Mouse (Mus musculus) erythroblast, embryonic 14.5 days (primary cell): ENCODE results near the gene Ptprs. TPM values are rescaled to one million over a fixed set of nuclear protein-coding genes. Genes with fewer than 3 reads are reported as not detected.

Experiments used
- H3K27me3 ChIP-seq: 2 replicates; pipeline ENCODE4 v1.6.1; 2012; ENCODE audit warnings: inconsistent platforms; ENCODE audit not compliant: control insufficient read depth
- H3K36me3 ChIP-seq: 2 replicates; pipeline ENCODE4 v1.6.1; 2012; ENCODE audit warnings: mild to moderate bottlenecking, inconsistent platforms; ENCODE audit not compliant: control insufficient read depth
- H3K4me1 ChIP-seq: 2 replicates; pipeline ENCODE4 v1.6.1; 2012; ENCODE audit warnings: inconsistent platforms; ENCODE audit not compliant: control insufficient read depth
- H3K4me3 ChIP-seq: replicated peaks from 2 replicates; pipeline ENCODE3; 2012; ENCODE audit warnings: moderate library complexity, mild to moderate bottlenecking, inconsistent platforms
- H3K9me3 ChIP-seq: 2 replicates; pipeline ENCODE4 v1.6.1; 2012; ENCODE audit warnings: low read length, inconsistent platforms, mixed read lengths; ENCODE audit not compliant: control insufficient read depth
- GATA1 ChIP-seq: IDR thresholded peaks from 2 replicates; pipeline ENCODE4 v1.6.1; 2012; ENCODE audit warnings: low read length, inconsistent platforms, mixed read lengths
- TAL1 ChIP-seq: IDR thresholded peaks from 3 replicates; pipeline ENCODE4 v1.6.1; 2012; ENCODE audit warnings: low read length, inconsistent platforms, mixed read lengths
- polyA plus RNA-seq: library from polyadenylated mRNA; stranded (reverse); fragments of >175 nt; gene quantifications from 2 replicates; pipeline ENCODE4 v1.2.3, GENCODE M21; 2012

Gene Ptprs
- polyA plus RNA-seq, 1 experiment = 0.44 TPM

DNA sequence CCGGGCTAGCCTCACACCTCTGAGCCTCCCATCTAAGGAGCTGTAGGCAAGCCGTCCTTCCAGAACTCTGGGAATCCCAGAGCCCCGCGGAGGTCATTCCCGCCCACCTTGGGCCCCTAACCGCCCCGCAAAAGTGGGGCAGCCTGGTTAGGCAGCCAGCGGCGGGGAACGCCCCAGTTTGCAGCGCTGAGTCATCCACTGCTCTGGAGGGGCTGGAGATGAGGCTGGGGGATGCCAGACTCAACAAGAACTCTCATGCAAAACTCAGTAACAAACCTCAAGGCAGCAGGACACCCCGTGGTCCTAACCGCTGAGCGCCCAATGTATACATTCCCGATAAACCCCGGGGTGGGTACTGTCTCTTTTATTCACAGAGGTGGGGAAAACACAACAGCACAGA is 4.2 kb downstream of the Ptprs start:
- peaks cover 35% of the 10 kb centered on the region for H3K4me1 ChIP-seq
- H3K9me3 ChIP-seq = peaks cover 30% of the 10 kb centered on the region
- no peak for TF ChIP-seq GATA1
- no peak overlapping the region for H3K4me3 ChIP-seq
- H3K27me3 ChIP-seq = peaks cover 93% of the 10 kb centered on the region
- H3K36me3 ChIP-seq = no peaks in the 10 kb centered on the region

DNA sequence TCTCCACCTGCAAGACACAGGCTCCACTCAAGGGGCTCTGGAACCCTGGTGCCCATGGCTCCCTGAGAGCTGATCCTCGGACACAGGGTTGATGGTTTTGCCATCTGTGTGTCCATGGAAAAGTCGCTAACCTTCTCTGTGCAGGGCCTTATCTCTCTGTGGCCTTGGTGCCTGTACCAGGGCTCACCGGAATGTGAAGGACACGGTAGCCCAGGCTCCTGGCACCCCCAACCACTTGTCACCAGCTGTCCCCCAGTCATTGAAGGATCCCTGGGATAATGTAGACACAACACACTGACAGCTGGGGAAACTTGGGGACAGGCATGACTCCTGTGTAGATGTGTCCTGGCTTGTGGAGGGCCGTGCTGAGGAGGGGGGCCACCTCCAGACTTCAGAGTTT is 5.1 kb downstream of the Ptprs start:
- TF ChIP-seq GATA1 = no peak
- TF ChIP-seq TAL1 = no peak
- peaks cover 31% of the 10 kb centered on the region for H3K4me1 ChIP-seq
- H3K4me3 ChIP-seq = no peak overlapping the region
- no peaks in the 10 kb centered on the region for H3K36me3 ChIP-seq
- peaks cover 22% of the 10 kb centered on the region; the same call in 1 of the 2 replicates for H3K9me3 ChIP-seq
- H3K27me3 ChIP-seq = peaks cover 83% of the 10 kb centered on the region

GRCm38 (mm10) chr17:56470571-56470970 is 5.7 kb downstream of the Ptprs start:
- TF ChIP-seq TAL1 (no peak), GATA1 (no peak)
- Histone ChIP-seq H3K9me3 (peaks cover 19% of the 10 kb centered on the region; the same call in 1 of the 2 replicates), H3K4me1 (peaks cover 27% of the 10 kb centered on the region), H3K4me3 (no peak overlapping the region), H3K27me3 (peaks cover 77% of the 10 kb centered on the region), H3K36me3 (no peaks in the 10 kb centered on the region)

- H3K4me1 ChIP-seq = peaks cover 23% of the 10 kb centered on the region
- no peak for TF ChIP-seq TAL1
These were observed 6.3 kb downstream of the Ptprs start for GRCm38 (mm10) chr17:56470001-56470436.

DNA sequence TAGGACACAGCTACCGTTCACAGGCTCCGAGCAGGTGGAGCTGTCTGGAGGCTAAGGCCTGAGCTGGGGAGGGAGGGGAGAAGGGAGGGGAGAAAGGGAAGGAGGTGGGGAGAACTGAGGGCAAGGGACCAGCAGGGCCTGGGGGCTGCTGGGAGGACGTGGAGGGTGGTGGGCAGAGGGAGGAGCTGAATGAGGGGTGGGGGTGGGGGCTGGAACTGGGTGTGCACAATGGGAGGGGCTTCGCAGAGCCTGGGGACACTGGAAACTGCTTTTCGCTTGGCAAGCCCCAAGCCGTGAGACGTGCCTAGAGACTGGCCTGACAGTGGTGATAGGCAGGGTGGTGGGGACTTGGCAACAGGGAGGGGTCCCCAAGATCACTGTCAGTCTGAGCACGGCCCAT is 7.0 kb downstream of the Ptprs start:
- peaks cover 66% of the 10 kb centered on the region for H3K27me3 ChIP-seq
- no peak for TF ChIP-seq GATA1
- TF ChIP-seq TAL1 = no peak
- H3K4me1 ChIP-seq = peaks cover 15% of the 10 kb centered on the region
- no peak overlapping the region for H3K4me3 ChIP-seq
- H3K9me3 ChIP-seq = peaks cover 16% of the 10 kb centered on the region; the same call in 1 of the 2 replicates
- H3K36me3 ChIP-seq = no peaks in the 10 kb centered on the region

More at GRCm38 (mm10) chr17:56470001-56470436, 6.3 kb downstream of the Ptprs start:
- Histone ChIP-seq H3K4me3 (peak overlapping the region; percentile 14), H3K36me3 (no peaks in the 10 kb centered on the region), H3K27me3 (peaks cover 72% of the 10 kb centered on the region), H3K9me3 (peaks cover 18% of the 10 kb centered on the region; the same call in 1 of the 2 replicates)

- peaks cover 62% of the 10 kb centered on the region for H3K27me3 ChIP-seq
- no peaks in the 10 kb centered on the region for H3K36me3 ChIP-seq
- peaks cover 11% of the 10 kb centered on the region for H3K4me1 ChIP-seq
- TF ChIP-seq TAL1 = no peak
- TF ChIP-seq GATA1 = no peak
- H3K9me3 ChIP-seq = peaks cover 13% of the 10 kb centered on the region; the same call in 1 of the 2 replicates
- H3K4me3 ChIP-seq = no peak overlapping the region
These were observed 7.4 kb downstream of the Ptprs start for GRCm38 (mm10) chr17:56468870-56469269.

DNA sequence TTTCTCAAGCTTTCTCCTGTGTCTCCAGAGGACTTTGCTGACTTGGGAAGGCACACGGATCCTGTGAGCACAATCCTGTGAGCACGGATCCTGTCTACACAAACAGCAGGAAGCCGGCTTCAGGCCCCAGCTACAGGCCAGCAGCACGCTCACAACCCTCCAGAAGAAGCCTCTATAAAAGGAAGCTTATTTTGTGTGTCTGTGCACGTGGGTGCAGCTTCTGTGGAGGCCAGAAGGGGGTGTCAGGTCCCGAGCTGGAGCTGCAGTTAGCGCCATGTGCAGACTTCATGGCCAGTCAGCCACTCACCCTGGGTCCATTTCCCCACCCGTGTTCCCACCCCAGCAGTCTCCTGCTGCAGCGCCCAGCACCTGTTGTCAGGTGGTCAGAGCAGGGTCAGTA is 7.9 kb downstream of the Ptprs start:
- Histone ChIP-seq H3K9me3 (peaks cover 9% of the 10 kb centered on the region; the same call in 1 of the 2 replicates), H3K27me3 (peaks cover 57% of the 10 kb centered on the region), H3K4me3 (no peak overlapping the region), H3K36me3 (no peaks in the 10 kb centered on the region), H3K4me1 (peaks cover 9% of the 10 kb centered on the region)
- TF ChIP-seq TAL1 (no peak), GATA1 (no peak)

GRCm38 (mm10) chr17:56467456-56467884 is 8.8 kb downstream of the Ptprs start:
- Histone ChIP-seq H3K4me1 (peaks cover 11% of the 10 kb centered on the region), H3K27me3 (peaks cover 54% of the 10 kb centered on the region), H3K9me3 (peaks cover 9% of the 10 kb centered on the region; the same call in 1 of the 2 replicates), H3K4me3 (no peak overlapping the region), H3K36me3 (no peaks in the 10 kb centered on the region)
- TF ChIP-seq GATA1 = no peak
- TF ChIP-seq TAL1 = no peak

DNA sequence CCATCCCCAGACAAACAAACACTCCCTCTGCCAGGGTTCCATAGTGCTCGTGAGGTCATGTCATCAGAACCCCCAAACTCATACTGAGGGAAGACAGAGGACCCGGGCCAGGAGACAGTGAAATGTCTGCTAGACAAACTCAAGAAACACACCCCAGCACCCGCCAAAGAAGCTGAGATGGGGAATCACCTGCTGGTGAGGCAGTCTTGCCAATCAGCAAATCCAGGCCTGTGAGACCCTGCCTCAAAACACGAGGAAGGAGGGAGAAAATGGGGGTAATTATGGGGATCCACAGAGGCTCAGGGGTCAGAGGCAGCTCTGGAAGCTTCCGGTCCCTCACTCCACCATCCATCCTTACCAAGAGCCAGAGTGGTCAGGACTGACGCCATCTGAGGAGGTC is 9.5 kb downstream of the Ptprs start:
- Histone ChIP-seq H3K27me3 (peaks cover 50% of the 10 kb centered on the region), H3K4me3 (no peak overlapping the region), H3K36me3 (no peaks in the 10 kb centered on the region), H3K4me1 (peaks cover 14% of the 10 kb centered on the region), H3K9me3 (peaks cover 9% of the 10 kb centered on the region; the same call in 1 of the 2 replicates)
- TF ChIP-seq GATA1 = no peak
- TF ChIP-seq TAL1 = no peak

DNA sequence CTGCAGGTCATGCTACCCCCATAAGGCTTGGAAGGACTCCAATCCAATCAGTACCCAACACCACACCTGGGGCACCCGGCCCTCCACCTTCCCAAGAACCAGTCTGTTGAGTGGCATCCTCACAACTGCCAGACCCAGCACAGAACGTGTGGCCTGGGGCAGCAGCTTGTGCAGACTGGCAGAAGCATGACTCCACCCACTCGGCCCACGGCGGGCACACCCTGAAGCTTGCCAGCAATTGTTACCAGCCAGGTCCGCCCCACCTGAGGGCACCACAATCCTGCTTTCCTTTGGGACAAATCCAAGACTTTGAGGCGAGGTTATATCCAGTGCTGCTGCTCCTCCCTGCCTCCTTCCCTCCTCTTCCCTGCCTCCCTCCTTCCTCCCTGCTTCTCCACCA is 11.5 kb downstream of the Ptprs start:
- H3K4me3 ChIP-seq = no peak overlapping the region
- H3K4me1 ChIP-seq = peaks cover 22% of the 10 kb centered on the region
- no peak for TF ChIP-seq TAL1
- TF ChIP-seq GATA1 = no peak
- H3K36me3 ChIP-seq = no peaks in the 10 kb centered on the region
- H3K27me3 ChIP-seq = peaks cover 42% of the 10 kb centered on the region
- peaks cover 9% of the 10 kb centered on the region; the same call in 1 of the 2 replicates for H3K9me3 ChIP-seq
